Mouse (Mus musculus) CH12.LX (cell line): ENCODE results near the gene Gm10271.

Experiments used
- CTCF ChIP-seq, 2 experiments: IDR thresholded peaks in 1 of 2; conservative IDR thresholded peaks in 1 of 2; 2 replicates each; pipeline ENCODE4 v1.5.1; 2011 to 2012; ENCODE audit warnings: low read depth in 2 of 2, low read length in 2 of 2, improper control_type of control experiment in 1 of 2, inconsistent platforms in 1 of 2, mild to moderate bottlenecking in 1 of 2, moderate library complexity in 1 of 2
- JUND ChIP-seq: conservative IDR thresholded peaks from 2 replicates; pipeline ENCODE4 v1.6.1; 2011; ENCODE audit warnings: low read depth, low read length, improper control_type of control experiment
- MAFK ChIP-seq: IDR thresholded peaks from 2 replicates; pipeline ENCODE4 v1.6.1; 2011; ENCODE audit warnings: low read length, improper control_type of control experiment; ENCODE audit not compliant: insufficient replicate concordance
- MYC ChIP-seq: IDR thresholded peaks from 2 replicates; pipeline ENCODE4 v1.6.1; 2011; ENCODE audit warnings: low read depth, mild to moderate bottlenecking, improper control_type of control experiment, low read length
- NELFE ChIP-seq: IDR thresholded peaks from 2 replicates; pipeline ENCODE4 v1.6.1; 2011; ENCODE audit warnings: low read depth, low read length, improper control_type of control experiment
- POLR2A ChIP-seq: IDR thresholded peaks from 2 replicates; pipeline ENCODE4 v1.6.1; 2011; ENCODE audit warnings: low read depth, mild to moderate bottlenecking, improper control_type of control experiment, low read length
- SIN3A ChIP-seq: IDR thresholded peaks from 2 replicates; pipeline ENCODE4 v1.6.1; 2012; ENCODE audit warnings: low read length, improper control_type of control experiment, inconsistent platforms
- ZC3H11A ChIP-seq: IDR thresholded peaks from 2 replicates; pipeline ENCODE4 v1.6.1; 2012; ENCODE audit warnings: low read depth, mild to moderate bottlenecking, inconsistent platforms, low read length, improper control_type of control experiment
- ZNF384 ChIP-seq: IDR thresholded peaks from 2 replicates; pipeline ENCODE4 v1.6.1; 2012; ENCODE audit warnings: low read depth, low read length, improper control_type of control experiment, inconsistent platforms

- TF ChIP-seq ZC3H11A (no peak), MAFK (no peak), JUND (no peak), CTCF (conservative IDR thresholded peaks at IDR 0.05 in 1 of 2, IDR thresholded peaks at IDR 0.05 in 1 of 2; ENCODE audit: low read depth in 2 of 2, low read length in 2 of 2) (no peak), POLR2A (no peak), MYC (no peak), NELFE (no peak), SIN3A (no peak), ZNF384 (no peak)
Observed at GRCm38 (mm10) chr10:117000975-117001374, 28.6 kb upstream of the Gm10271 start.
